Mouse (Mus musculus): ENCODE results near the gene Gm4301.
"Not testable (repeated sequence)": the region's sequence is repeated elsewhere in the genome, so short reads cannot be mapped to it uniquely, and the experiment has no call there.

- not testable (repeated sequence) for TF ChIP-seq CTCF (conservative IDR thresholded peaks at IDR 0.05; ENCODE audit: low read length); POU5F1 (IDR thresholded peaks at IDR 0.05; ENCODE audit: borderline replicate concordance, low read length)
Measured at GRCm38 (mm10) chr10:100350793-100351192, 15.3 kb downstream of the Gm4301 start, which contains the start of gene Gm4305.

All from E14TG2a.4 (cell line).